Mouse (Mus musculus) myocyte (in vitro differentiated cells): ENCODE measurements at regions not wholly inside any gene's neighbourhood (a gene's known extent, or its start where the extent isn't known, plus 50 kb on each side); places are given as distances from the start of the nearest gene placed in this dataset.

Source experiments
- H3K27me3 ChIP-seq: one replicate; pipeline ENCODE4 v1.6.1; 2011; ENCODE audit not compliant: control insufficient read depth, insufficient read depth, insufficient read length
- H3K36me3 ChIP-seq: one replicate; pipeline ENCODE4 v1.6.1; 2011; ENCODE audit not compliant: control insufficient read depth, insufficient read depth
- H3K4me2 ChIP-seq: one replicate; pipeline ENCODE4 v1.6.1; 2011; ENCODE audit warnings: low read depth, control low read depth
- H3K4me3 ChIP-seq: one replicate; pipeline ENCODE4 v1.5.1; 2011; ENCODE audit warnings: mild to moderate bottlenecking, control low read depth, moderate library complexity
- H3K79me2 ChIP-seq: one replicate; pipeline ENCODE4 v1.6.1; 2011; ENCODE audit not compliant: control insufficient read depth, insufficient read depth
- H3ac ChIP-seq: one replicate; pipeline ENCODE4 v1.6.1; 2011; ENCODE audit not compliant: control insufficient read depth, insufficient read length
- CEBPB ChIP-seq: IDR thresholded peaks from 2 replicates; pipeline ENCODE4 v1.6.1; 2011; ENCODE audit warnings: mild to moderate bottlenecking, moderate library complexity; ENCODE audit not compliant: poor library complexity, insufficient read depth, severe bottlenecking
- E2F4 ChIP-seq: IDR thresholded peaks from one replicate; pipeline ENCODE4 v1.6.1; 2011; ENCODE audit warnings: mild to moderate bottlenecking, control low read depth, moderate library complexity; ENCODE audit not compliant: insufficient read depth
- MAX ChIP-seq: IDR thresholded peaks from one replicate; pipeline ENCODE4 v1.6.1; 2011; ENCODE audit warnings: low read depth, mild to moderate bottlenecking, control low read depth
- MYOD1 ChIP-seq, 3 experiments: IDR thresholded peaks; one replicate each; pipeline ENCODE4 v1.6.1; 2011; ENCODE audit warnings: control low read depth in 2 of 3, low read depth in 2 of 3, mild to moderate bottlenecking in 2 of 3, moderate library complexity in 1 of 3; ENCODE audit not compliant: insufficient read length in 2 of 3, control insufficient read depth in 1 of 3
- MYOG ChIP-seq, 3 experiments: IDR thresholded peaks; one replicate each; pipeline ENCODE4 v1.6.1; 2011; ENCODE audit warnings: control low read depth in 2 of 3, low read depth in 2 of 3, mild to moderate bottlenecking in 2 of 3; ENCODE audit not compliant: insufficient read length in 2 of 3, control insufficient read depth in 1 of 3, insufficient read depth in 1 of 3
- POLR2A ChIP-seq: IDR thresholded peaks from one replicate; pipeline ENCODE4 v1.6.1; 2011; ENCODE audit warnings: low read depth, mild to moderate bottlenecking, control low read depth, moderate library complexity; ENCODE audit not compliant: insufficient read length
- POLR2AphosphoS2 ChIP-seq: IDR thresholded peaks from one replicate; pipeline ENCODE4 v1.6.1; 2011; ENCODE audit warnings: low read depth, control low read depth; ENCODE audit not compliant: insufficient read length
- REST ChIP-seq: IDR thresholded peaks from one replicate; pipeline ENCODE4 v1.6.1; 2011; ENCODE audit warnings: mild to moderate bottlenecking, control low read depth, moderate library complexity; ENCODE audit not compliant: insufficient read depth, insufficient read length
- SRF ChIP-seq: IDR thresholded peaks from one replicate; pipeline ENCODE4 v1.6.1; 2011; ENCODE audit warnings: low read depth; ENCODE audit not compliant: control insufficient read depth, insufficient read length
- TCF12 ChIP-seq: IDR thresholded peaks from one replicate; pipeline ENCODE4 v1.6.1; 2011; ENCODE audit warnings: mild to moderate bottlenecking, control low read depth; ENCODE audit not compliant: poor library complexity, insufficient read depth, severe bottlenecking
- TCF3 ChIP-seq: IDR thresholded peaks from one replicate; pipeline ENCODE4 v1.6.1; 2011; ENCODE audit warnings: low read depth, control low read depth; ENCODE audit not compliant: insufficient read length
- USF1 ChIP-seq: IDR thresholded peaks from one replicate; pipeline ENCODE4 v1.6.1; 2011; ENCODE audit warnings: low read depth, mild to moderate bottlenecking, control low read depth, moderate library complexity

DNA sequence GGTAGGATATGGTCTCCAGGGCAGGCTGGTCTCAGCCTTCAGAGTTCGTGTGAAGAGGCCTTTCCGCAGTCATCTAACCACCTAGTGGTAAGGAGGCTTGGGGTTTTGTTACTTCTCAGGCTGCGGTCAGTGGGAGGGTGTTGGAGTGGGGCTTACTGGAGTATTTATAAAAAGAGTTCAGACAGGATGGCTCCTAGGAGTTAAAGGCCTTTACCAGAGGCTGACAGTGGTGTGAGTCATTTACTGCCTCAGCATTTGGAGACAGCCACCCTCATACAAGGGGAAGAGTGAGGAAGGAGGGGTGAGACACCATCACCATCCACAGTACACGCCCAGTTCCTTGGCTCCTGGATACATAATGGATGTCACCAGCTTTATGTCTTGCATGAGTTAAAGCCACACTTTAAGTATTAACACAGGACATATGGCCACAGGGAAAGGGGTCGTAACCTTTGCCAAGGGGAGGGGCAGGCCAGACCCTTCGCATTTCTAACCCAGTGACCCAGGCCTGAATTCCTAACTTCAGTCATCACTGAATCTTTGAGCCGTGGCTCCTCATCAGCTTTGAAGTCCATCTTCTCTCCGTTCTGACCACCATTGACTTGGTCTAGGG lies 81.2 kb upstream of the Basp1 start:
- Histone ChIP-seq H3K79me2 (no peaks in the 10 kb centered on the region), H3K4me2 (peak overlapping the region; percentile 75), H3K4me3 (no peak overlapping the region), H3K27me3 (no peaks in the 10 kb centered on the region), H3K36me3 (no peaks in the 10 kb centered on the region), H3ac (no peak overlapping the region)
- TF ChIP-seq SRF = no peak
- no peak for TF ChIP-seq REST
- TF ChIP-seq CEBPB = 0 out of 2 replicates have a peak, but pooled peaks have one; percentile 27
- no peak for TF ChIP-seq POLR2AphosphoS2
- TF ChIP-seq E2F4 = no peak
- peak; percentile 43 for TF ChIP-seq MAX
- peak in 1 of 3 experiments; percentile 11 for TF ChIP-seq MYOD1 (IDR thresholded peaks at IDR 0.05; ENCODE audit: control insufficient read depth in 1 of 3, insufficient read length in 2 of 3, low read depth in 2 of 3)
- TF ChIP-seq USF1 = no peak
- TF ChIP-seq TCF3 = no peak

DNA sequence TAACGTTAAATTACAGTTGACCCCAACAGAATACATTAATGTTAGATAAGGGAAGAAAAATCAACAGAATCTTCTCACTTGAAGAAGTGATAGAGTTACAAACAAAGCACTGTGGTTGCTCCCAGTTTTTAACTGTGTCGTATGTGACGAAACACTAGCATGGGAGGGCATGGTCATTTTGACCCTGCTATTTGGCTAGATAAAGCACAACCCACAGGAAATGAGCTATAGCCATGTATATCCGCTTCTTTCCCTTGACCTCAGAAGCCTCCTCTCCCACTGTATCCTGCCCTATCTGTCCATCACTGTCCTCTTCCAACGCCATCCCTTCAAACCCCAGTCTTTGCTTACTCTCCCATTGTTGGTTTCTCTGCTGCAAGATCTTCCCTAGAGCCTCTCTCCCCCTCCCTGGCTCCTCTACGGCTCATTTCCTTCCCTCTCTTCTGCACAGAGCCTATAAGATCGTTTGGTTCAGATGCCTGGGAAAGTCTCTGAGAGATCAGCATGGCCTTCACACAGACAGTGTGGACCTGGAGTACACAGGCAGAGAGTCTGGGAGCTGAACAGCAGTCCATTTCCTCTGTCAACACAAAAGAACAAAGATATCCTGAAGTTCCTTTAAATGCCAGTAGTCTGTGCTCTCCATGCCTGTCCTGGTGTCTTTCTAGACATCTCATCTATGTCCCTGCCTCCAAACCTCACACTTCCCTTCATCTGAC lies 82.5 kb upstream of the Basp1 start:
- H3K27me3 ChIP-seq = no peaks in the 10 kb centered on the region
- no peaks in the 10 kb centered on the region for H3K36me3 ChIP-seq
- no peak overlapping the region for H3ac ChIP-seq
- H3K79me2 ChIP-seq = no peaks in the 10 kb centered on the region
- H3K4me2 ChIP-seq = no peak overlapping the region
- H3K4me3 ChIP-seq = no peak overlapping the region
- TF ChIP-seq CEBPB (no peak), MYOD1 (IDR thresholded peaks at IDR 0.05; ENCODE audit: control insufficient read depth in 1 of 3, insufficient read length in 2 of 3, low read depth in 2 of 3) (no peak), MYOG (IDR thresholded peaks at IDR 0.05; ENCODE audit: control insufficient read depth in 1 of 3, insufficient read depth in 1 of 3, insufficient read length in 2 of 3, low read depth in 2 of 3) (no peak), POLR2AphosphoS2 (no peak), E2F4 (no peak), TCF3 (no peak), TCF12 (no peak), REST (no peak), MAX (no peak), POLR2A (no peak), SRF (no peak)

DNA sequence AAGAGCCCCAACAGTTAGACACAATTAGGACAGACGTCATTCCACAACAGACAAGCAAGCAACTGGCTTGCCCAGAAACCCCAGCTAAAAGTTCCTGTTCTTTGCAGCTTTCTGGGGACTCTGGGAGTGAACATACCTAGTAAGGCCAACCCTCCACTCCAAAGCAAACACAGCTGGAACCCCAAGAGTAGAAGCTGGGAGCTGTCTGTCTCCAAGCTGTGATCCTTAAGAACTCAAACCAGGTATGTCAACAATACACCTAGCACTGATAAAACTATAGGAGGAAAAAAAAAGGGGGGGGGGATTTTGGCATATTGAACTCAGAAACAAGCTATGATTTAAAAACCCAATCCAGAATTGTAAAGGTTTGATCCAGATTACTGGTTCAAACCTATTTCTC lies 84.2 kb upstream of the Basp1 start:
- H3K36me3 ChIP-seq = no peaks in the 10 kb centered on the region
- H3ac ChIP-seq = no peak overlapping the region
- H3K4me3 ChIP-seq = no peak overlapping the region
- H3K4me2 ChIP-seq = no peak overlapping the region
- H3K79me2 ChIP-seq = no peaks in the 10 kb centered on the region
- TF ChIP-seq SRF (no peak), E2F4 (no peak), MYOD1 (IDR thresholded peaks at IDR 0.05; ENCODE audit: control insufficient read depth in 1 of 3, insufficient read length in 2 of 3, low read depth in 2 of 3) (no peak), MAX (no peak), USF1 (no peak), CEBPB (no peak), POLR2A (no peak), POLR2AphosphoS2 (no peak), MYOG (IDR thresholded peaks at IDR 0.05; ENCODE audit: control insufficient read depth in 1 of 3, insufficient read depth in 1 of 3, insufficient read length in 2 of 3, low read depth in 2 of 3) (no peak), TCF12 (no peak), REST (no peak), TCF3 (no peak)
- no peaks in the 10 kb centered on the region for H3K27me3 ChIP-seq

DNA sequence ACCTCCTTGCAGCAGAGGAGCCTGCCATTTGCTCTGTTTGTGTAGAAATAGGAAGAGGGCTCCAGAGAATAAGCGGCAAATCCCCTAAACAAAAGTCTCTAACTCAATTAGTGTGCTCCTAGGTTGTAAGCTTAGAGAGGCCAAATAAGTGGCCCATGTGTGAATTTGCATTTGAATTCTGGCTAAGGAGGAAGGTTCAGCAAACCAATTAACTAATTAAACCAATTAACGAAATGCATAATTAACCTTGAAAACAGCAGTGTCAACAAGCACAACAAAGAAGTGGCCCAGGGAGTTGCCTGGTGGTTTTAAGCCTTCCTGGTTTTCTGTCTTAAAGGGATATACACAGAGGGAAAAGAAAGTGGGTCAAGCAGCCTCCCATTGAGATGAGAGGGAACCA lies 84.9 kb upstream of the Basp1 start:
- Histone ChIP-seq H3K4me3 (no peak overlapping the region), H3K36me3 (no peaks in the 10 kb centered on the region), H3K79me2 (no peaks in the 10 kb centered on the region), H3K27me3 (no peaks in the 10 kb centered on the region), H3K4me2 (no peak overlapping the region), H3ac (no peak overlapping the region)
- no peak for TF ChIP-seq POLR2AphosphoS2
- no peak for TF ChIP-seq TCF12
- no peak for TF ChIP-seq POLR2A
- TF ChIP-seq USF1 = no peak
- TF ChIP-seq TCF3 = no peak
- no peak for TF ChIP-seq CEBPB

DNA sequence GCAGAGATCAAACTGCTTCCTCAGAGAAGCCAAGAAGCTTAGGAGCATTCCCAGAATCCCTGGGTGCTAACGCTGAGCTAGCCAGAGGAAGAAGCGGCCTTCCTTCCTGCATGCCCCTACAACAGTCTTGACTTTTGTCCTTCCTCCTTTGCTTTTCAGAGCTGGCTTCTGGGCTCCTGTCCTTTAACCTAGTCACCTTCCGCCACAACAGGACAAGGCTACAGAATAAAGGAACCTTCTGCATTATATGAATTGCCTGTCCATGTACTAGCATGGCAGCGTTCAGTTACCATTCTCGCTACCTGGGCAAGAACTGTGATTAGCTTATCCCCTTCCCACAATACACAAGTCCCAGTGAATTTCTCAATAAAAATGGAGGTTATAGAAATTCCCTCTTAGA lies 88.9 kb upstream of the Basp1 start:
- Histone ChIP-seq H3K4me3 (no peak overlapping the region), H3K27me3 (no peaks in the 10 kb centered on the region), H3K79me2 (no peaks in the 10 kb centered on the region), H3ac (no peak overlapping the region), H3K4me2 (no peak overlapping the region), H3K36me3 (no peaks in the 10 kb centered on the region)
- no peak for TF ChIP-seq POLR2A
- no peak for TF ChIP-seq REST
- TF ChIP-seq MYOG (IDR thresholded peaks at IDR 0.05; ENCODE audit: control insufficient read depth in 1 of 3, insufficient read depth in 1 of 3, insufficient read length in 2 of 3, low read depth in 2 of 3) = no peak
- TF ChIP-seq TCF3 = no peak
- TF ChIP-seq CEBPB = no peak
- TF ChIP-seq MAX = no peak
- no peak for TF ChIP-seq POLR2AphosphoS2
- no peak for TF ChIP-seq USF1
- no peak for TF ChIP-seq E2F4
- TF ChIP-seq TCF12 = no peak
- no peak for TF ChIP-seq SRF
- TF ChIP-seq MYOD1 (IDR thresholded peaks at IDR 0.05; ENCODE audit: control insufficient read depth in 1 of 3, insufficient read length in 2 of 3, low read depth in 2 of 3) = no peak
